Mouse (Mus musculus): ENCODE measurements at regions not wholly inside any gene's neighbourhood (a gene's known extent, or its start where the extent isn't known, plus 50 kb on each side); places are given as distances from the start of the nearest gene placed in this dataset.

DNA sequence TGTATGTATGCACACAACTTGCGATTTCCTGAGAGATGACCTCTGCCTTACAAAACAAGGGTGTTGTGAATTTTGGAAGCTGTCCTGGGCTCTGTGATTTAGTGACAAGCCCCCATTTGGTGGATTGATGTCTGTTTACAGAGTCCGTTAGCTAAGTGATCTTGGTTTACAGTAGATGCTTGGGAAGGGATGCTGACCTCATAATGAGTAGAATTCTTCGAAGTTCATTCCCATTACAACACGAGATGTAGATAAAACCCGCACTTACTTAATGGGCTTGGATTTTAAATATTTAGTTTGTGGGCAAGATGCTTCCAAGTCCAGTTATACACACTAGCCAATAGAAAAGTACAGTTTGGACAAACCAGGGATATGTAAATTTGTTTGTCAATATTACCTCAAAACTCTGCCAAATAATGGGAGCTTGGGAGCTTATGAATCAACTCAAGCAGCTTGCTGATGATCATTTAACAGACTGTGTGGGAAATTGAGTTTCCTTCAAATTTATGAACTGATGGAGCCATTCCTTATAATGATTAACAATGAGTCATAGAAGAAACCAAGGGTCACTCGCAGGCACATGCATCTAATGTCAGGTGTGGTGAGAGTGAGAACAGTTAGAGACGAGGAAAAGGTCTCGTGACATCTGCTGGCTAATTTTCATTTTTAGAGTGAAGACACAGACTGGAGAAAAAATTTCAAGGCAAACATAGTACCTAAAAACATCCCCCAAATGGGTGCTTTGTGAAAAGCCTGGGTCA lies 187.4 kb upstream of the Gm15217 start:
- H3K4me3 ChIP-seq (ENCODE audit: insufficient read depth, low read depth, low read length): no peak overlapping the region
- H3K27ac ChIP-seq (replicated peaks; ENCODE audit: insufficient read depth, low read depth, low read length): no peak overlapping the region
- DNase-seq (ENCODE audit: extremely low read depth, low read depth, low spot score): peak; percentile 29
- 80% methylated on average over 8 of the region's 8 CpGs for WGBS
- H3K27me3 ChIP-seq (ENCODE audit: control insufficient read depth, insufficient read depth, low read length): no peaks in the 10 kb centered on the region
- H3K79me2 ChIP-seq (ENCODE audit: control insufficient read depth, insufficient read depth, low read length): no peaks in the 10 kb centered on the region
- H3K4me1 ChIP-seq (ENCODE audit: control insufficient read depth, insufficient read depth, low read length): no peaks in the 10 kb centered on the region
- no peak overlapping the region for H3K9ac ChIP-seq (ENCODE audit: low read depth, low read length)
- TF ChIP-seq CTCF (IDR thresholded peaks at IDR 0.05; ENCODE audit: low read depth, low read length) (no peak), POLR2A (IDR thresholded peaks at IDR 0.05; ENCODE audit: extremely low read depth, insufficient read depth, low read length) (no peak)
- H3K36me3 ChIP-seq (ENCODE audit: control insufficient read depth, insufficient read depth, low read length): no peaks in the 10 kb centered on the region

DNA sequence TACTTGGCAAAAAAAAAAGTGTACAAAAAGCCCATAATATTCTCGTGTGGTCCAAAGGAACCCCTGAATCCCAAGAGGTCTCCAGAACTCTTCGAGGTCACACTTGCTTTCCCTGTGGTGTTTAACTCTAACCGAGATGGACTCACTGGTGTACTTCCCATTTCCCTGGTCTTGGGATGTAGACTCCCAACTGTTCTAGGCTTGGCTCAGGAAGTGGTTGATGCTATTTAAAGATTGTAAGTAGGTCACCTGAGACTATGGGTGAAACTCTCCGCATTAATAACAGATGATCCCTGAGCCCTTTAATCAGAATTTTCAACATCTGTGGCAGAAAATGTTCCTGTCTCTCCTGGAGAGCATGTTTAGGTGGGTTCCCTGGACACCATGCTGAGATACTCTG lies 185.6 kb upstream of the Gm15217 start:
- 80% methylated on average over 4 of the region's 4 CpGs for WGBS
- no peak for DNase-seq (ENCODE audit: extremely low read depth, low read depth, low spot score)

DNA sequence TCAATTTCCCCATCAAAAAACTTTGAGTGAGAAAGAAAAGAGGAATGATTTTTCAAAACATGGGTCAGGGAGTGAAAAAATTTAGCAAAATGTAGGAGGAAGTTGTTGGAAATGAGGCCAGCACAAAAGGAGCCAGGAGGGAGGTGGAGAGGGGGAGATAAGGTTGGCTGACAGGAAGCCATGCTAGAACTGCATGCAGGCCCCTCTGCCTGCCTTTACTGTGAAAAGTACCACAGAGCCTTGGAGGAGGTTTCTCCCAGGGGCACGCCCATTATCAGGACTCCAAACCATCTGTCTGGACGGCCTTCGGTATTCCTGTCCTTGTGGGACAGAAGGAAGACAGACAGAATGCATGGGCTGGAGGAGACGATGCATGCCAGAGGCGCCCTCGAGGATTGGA lies 183.3 kb upstream of the Gm15217 start:
- Histone ChIP-seq H3K4me3 (ENCODE audit: insufficient read depth, low read depth, low read length) (no peak overlapping the region), H3K9ac (ENCODE audit: low read depth, low read length) (no peak overlapping the region), H3K79me2 (ENCODE audit: control insufficient read depth, insufficient read depth, low read length) (no peaks in the 10 kb centered on the region), H3K27me3 (ENCODE audit: control insufficient read depth, insufficient read depth, low read length) (no peaks in the 10 kb centered on the region), H3K27ac (replicated peaks; ENCODE audit: insufficient read depth, low read depth, low read length) (no peak overlapping the region), H3K36me3 (ENCODE audit: control insufficient read depth, insufficient read depth, low read length) (no peaks in the 10 kb centered on the region), H3K4me1 (ENCODE audit: control insufficient read depth, insufficient read depth, low read length) (no peaks in the 10 kb centered on the region)
- 87% methylated on average over 6 of the region's 6 CpGs for WGBS
- TF ChIP-seq CTCF (IDR thresholded peaks at IDR 0.05; ENCODE audit: low read depth, low read length) (no peak), POLR2A (IDR thresholded peaks at IDR 0.05; ENCODE audit: extremely low read depth, insufficient read depth, low read length) (no peak)
- DNase-seq (ENCODE audit: extremely low read depth, low read depth, low spot score): no peak

More for the DNA sequence above, 185.6 kb upstream of the Gm15217 start:
- Histone ChIP-seq H3K36me3 (ENCODE audit: control insufficient read depth, insufficient read depth, low read length) (no peaks in the 10 kb centered on the region), H3K4me3 (ENCODE audit: insufficient read depth, low read depth, low read length) (no peak overlapping the region), H3K27me3 (ENCODE audit: control insufficient read depth, insufficient read depth, low read length) (no peaks in the 10 kb centered on the region), H3K9ac (ENCODE audit: low read depth, low read length) (no peak overlapping the region), H3K27ac (replicated peaks; ENCODE audit: insufficient read depth, low read depth, low read length) (no peak overlapping the region), H3K79me2 (ENCODE audit: control insufficient read depth, insufficient read depth, low read length) (no peaks in the 10 kb centered on the region), H3K4me1 (ENCODE audit: control insufficient read depth, insufficient read depth, low read length) (no peaks in the 10 kb centered on the region)
- no peak for TF ChIP-seq POLR2A (IDR thresholded peaks at IDR 0.05; ENCODE audit: extremely low read depth, insufficient read depth, low read length)
- no peak for TF ChIP-seq CTCF (IDR thresholded peaks at IDR 0.05; ENCODE audit: low read depth, low read length)

DNA sequence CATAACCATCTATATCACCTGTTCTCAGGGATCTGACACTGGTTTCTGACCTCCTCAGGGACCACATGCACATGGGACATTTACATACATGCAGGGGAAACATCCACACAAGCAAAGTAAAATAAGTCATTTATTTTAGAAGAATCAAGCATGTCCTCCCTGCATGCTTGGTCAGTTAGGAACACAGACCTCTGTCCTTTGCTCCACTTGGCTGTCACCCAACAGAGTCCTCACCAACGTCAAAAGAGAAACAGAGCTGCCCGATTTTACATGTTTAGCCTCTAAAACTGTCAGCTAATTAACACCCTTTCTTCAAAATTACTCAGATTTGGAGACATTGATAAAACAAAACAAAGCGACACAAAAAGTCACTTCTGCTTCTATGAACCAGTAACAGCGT lies 176.4 kb upstream of the Gm15217 start:
- Histone ChIP-seq H3K79me2 (ENCODE audit: control insufficient read depth, insufficient read depth, low read length) (no peaks in the 10 kb centered on the region), H3K4me3 (ENCODE audit: insufficient read depth, low read depth, low read length) (no peak overlapping the region), H3K4me1 (ENCODE audit: control insufficient read depth, insufficient read depth, low read length) (no peaks in the 10 kb centered on the region), H3K27me3 (ENCODE audit: control insufficient read depth, insufficient read depth, low read length) (no peaks in the 10 kb centered on the region), H3K36me3 (ENCODE audit: control insufficient read depth, insufficient read depth, low read length) (no peaks in the 10 kb centered on the region), H3K9ac (ENCODE audit: low read depth, low read length) (no peak overlapping the region), H3K27ac (replicated peaks; ENCODE audit: insufficient read depth, low read depth, low read length) (no peak overlapping the region)
- DNase-seq (ENCODE audit: extremely low read depth, low read depth, low spot score): peak; percentile 85
- WGBS: 50% methylated on average over 4 of the region's 4 CpGs
- TF ChIP-seq POLR2A (IDR thresholded peaks at IDR 0.05; ENCODE audit: extremely low read depth, insufficient read depth, low read length): no peak
- TF ChIP-seq CTCF (IDR thresholded peaks at IDR 0.05; ENCODE audit: low read depth, low read length): no peak

DNA sequence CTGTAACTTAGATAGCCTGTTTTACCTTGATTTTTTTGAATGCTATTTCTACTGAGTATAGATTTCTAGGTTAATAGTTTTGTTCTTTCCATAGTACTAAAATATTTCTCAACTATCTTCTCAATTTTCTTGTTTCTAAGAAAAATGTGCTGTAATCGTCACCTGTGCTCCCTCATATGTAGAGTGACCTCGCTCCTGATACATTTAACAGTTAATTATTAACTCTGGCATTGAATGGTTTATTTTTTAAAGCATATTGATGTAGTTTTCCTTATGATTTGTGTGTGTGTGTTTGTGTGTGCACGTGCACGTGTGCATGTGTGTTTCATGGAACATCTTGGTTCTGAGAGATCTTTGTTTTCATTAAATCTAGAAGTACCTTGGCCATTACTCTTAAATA lies 158.7 kb upstream of the Gm15217 start:
- H3K36me3 ChIP-seq (ENCODE audit: control insufficient read depth, insufficient read depth, low read length): no peaks in the 10 kb centered on the region
- H3K9ac ChIP-seq (ENCODE audit: low read depth, low read length): no peak overlapping the region
- H3K79me2 ChIP-seq (ENCODE audit: control insufficient read depth, insufficient read depth, low read length): no peaks in the 10 kb centered on the region
- peaks cover 3% of the 10 kb centered on the region; the same call in 1 of the 2 replicates for H3K4me1 ChIP-seq (ENCODE audit: control insufficient read depth, insufficient read depth, low read length)
- no peak overlapping the region for H3K4me3 ChIP-seq (ENCODE audit: insufficient read depth, low read depth, low read length)
- no peak overlapping the region for H3K27ac ChIP-seq (replicated peaks; ENCODE audit: insufficient read depth, low read depth, low read length)
- 24% methylated on average over 4 of the region's 4 CpGs for WGBS
- no peaks in the 10 kb centered on the region for H3K27me3 ChIP-seq (ENCODE audit: control insufficient read depth, insufficient read depth, low read length)
- DNase-seq (ENCODE audit: extremely low read depth, low read depth, low spot score): peak; percentile 52
- TF ChIP-seq POLR2A (IDR thresholded peaks at IDR 0.05; ENCODE audit: extremely low read depth, insufficient read depth, low read length) (no peak), CTCF (IDR thresholded peaks at IDR 0.05; ENCODE audit: low read depth, low read length) (no peak)
